Mouse (Mus musculus): Measurements from ENCODE around the gene Rbm39. TPM values are rescaled to one million over a fixed set of nuclear protein-coding genes. Genes with fewer than 3 reads are reported as not detected.
"Not testable (repeated sequence)": the region's sequence is repeated elsewhere in the genome, so short reads cannot be mapped to it uniquely, and the experiment has no call there.

Gene Rbm39
- polyA plus RNA-seq, 1 experiment = 144 TPM

DNA sequence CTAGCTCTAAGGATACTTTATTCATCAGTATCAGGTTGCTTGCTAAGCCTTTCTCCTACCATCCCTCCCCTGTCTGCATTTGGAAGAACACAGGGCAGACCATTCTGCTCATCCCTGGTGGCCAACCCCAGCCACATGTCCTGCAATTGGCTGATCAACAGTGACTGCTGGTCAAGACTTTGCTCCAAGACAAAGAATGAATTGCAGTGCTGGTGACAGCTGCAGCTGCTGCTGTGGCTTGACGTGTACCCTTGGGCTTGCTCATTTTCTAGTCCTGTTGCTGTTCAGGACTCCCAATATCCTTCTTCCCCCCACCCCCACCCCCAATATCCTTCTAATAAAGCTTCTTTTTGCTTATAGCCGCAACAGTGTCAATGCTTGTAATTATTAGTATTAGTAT lies 12.0 kb upstream of the Rbm39 start:
- no peak for TF ChIP-seq CTCF (IDR thresholded peaks at IDR 0.05; ENCODE audit: borderline replicate concordance, insufficient read depth, low read depth, low read length)
- TF ChIP-seq POLR2A (IDR thresholded peaks at IDR 0.05; ENCODE audit: borderline replicate concordance, insufficient read depth, low read length) = no peak
- H3K27me3 ChIP-seq (ENCODE audit: control insufficient read depth, insufficient read depth, low read length) = no peaks in the 10 kb centered on the region
- no peak for DNase-seq
- no peaks in the 10 kb centered on the region; the same call in 1 of the 2 replicates for H3K4me1 ChIP-seq (ENCODE audit: control insufficient read depth, insufficient read depth, low read length)
- H3K27ac ChIP-seq (ENCODE audit: insufficient read depth, low read length) = no peak overlapping the region
- WGBS = 75% methylated on average over 2 of the region's 2 CpGs
- H3K4me3 ChIP-seq (replicated peaks; ENCODE audit: insufficient read depth, low read depth, low read length) = no peak overlapping the region

GRCm38 (mm10) chr2:156191540-156191939 lies 11.5 kb upstream of the Rbm39 start:
- Histone ChIP-seq H3K27ac (ENCODE audit: insufficient read depth, low read length) (no peak overlapping the region), H3K27me3 (ENCODE audit: control insufficient read depth, insufficient read depth, low read length) (no peaks in the 10 kb centered on the region), H3K4me3 (replicated peaks; ENCODE audit: insufficient read depth, low read depth, low read length) (no peak overlapping the region), H3K4me1 (ENCODE audit: control insufficient read depth, insufficient read depth, low read length) (no peaks in the 10 kb centered on the region; the same call in 1 of the 2 replicates)
- WGBS = 97% methylated on average over 2 of the region's 2 CpGs
- TF ChIP-seq CTCF (IDR thresholded peaks at IDR 0.05; ENCODE audit: borderline replicate concordance, insufficient read depth, low read depth, low read length) (0 out of 2 replicates have a peak, but pooled peaks have one; percentile 1), POLR2A (IDR thresholded peaks at IDR 0.05; ENCODE audit: borderline replicate concordance, insufficient read depth, low read length) (no peak)
- DNase-seq = no peak

- WGBS = 80% methylated on average over 14 of the region's 14 CpGs
- H3K27ac ChIP-seq (ENCODE audit: insufficient read depth, low read length) = no peak overlapping the region
- no peaks in the 10 kb centered on the region for H3K4me1 ChIP-seq (ENCODE audit: control insufficient read depth, insufficient read depth, low read length)
- H3K27me3 ChIP-seq (ENCODE audit: control insufficient read depth, insufficient read depth, low read length) = no peaks in the 10 kb centered on the region
- TF ChIP-seq POLR2A (IDR thresholded peaks at IDR 0.05; ENCODE audit: borderline replicate concordance, insufficient read depth, low read length) = no peak
- TF ChIP-seq CTCF (IDR thresholded peaks at IDR 0.05; ENCODE audit: borderline replicate concordance, insufficient read depth, low read depth, low read length) = no peak
- no peak for DNase-seq
- no peak overlapping the region for H3K4me3 ChIP-seq (replicated peaks; ENCODE audit: insufficient read depth, low read depth, low read length)
These were observed 10.2 kb upstream of the Rbm39 start for GRCm38 (mm10) chr2:156190004-156190896.

DNA sequence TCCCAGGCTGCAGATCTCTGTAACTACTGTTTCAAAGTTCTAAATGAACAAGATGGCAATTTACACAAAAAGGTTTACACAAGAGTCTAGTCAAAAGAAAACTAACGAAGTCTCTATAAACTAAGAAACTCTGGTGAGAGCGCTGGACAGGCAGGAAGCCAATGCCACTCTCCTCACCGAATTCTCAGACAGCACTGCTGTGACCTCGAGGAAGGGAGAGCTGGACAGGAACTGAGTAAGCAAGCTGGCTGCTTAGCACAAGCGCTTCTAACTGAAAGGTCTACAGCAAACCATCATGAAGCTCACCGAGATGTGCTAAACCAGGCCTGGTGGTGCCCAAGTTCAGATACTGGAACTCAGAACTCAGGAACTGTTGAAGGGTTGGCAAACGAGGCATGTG lies 9.2 kb upstream of the Rbm39 start:
- H3K27me3 ChIP-seq (ENCODE audit: control insufficient read depth, insufficient read depth, low read length); H3K4me3 ChIP-seq (replicated peaks; ENCODE audit: insufficient read depth, low read depth, low read length); H3K4me1 ChIP-seq (ENCODE audit: control insufficient read depth, insufficient read depth, low read length); DNase-seq; H3K27ac ChIP-seq (ENCODE audit: insufficient read depth, low read length): not testable (repeated sequence)
- 82% methylated on average over 7 of the region's 7 CpGs for WGBS

GRCm38 (mm10) chr2:156181592-156181991 lies 1.6 kb upstream of the Rbm39 start:
- TF ChIP-seq POLR2A (IDR thresholded peaks at IDR 0.05; ENCODE audit: borderline replicate concordance, insufficient read depth, low read length) = no peak
- TF ChIP-seq CTCF (IDR thresholded peaks at IDR 0.05; ENCODE audit: borderline replicate concordance, insufficient read depth, low read depth, low read length) = no peak
- no peaks in the 10 kb centered on the region for H3K27me3 ChIP-seq (ENCODE audit: control insufficient read depth, insufficient read depth, low read length)
- DNase-seq = no peak
- peaks cover 10% of the 10 kb centered on the region; the same call in 1 of the 2 replicates for H3K4me1 ChIP-seq (ENCODE audit: control insufficient read depth, insufficient read depth, low read length)
- WGBS = 16% methylated on average over 2 of the region's 2 CpGs
- peak overlapping the region; percentile 68 for H3K27ac ChIP-seq (ENCODE audit: insufficient read depth, low read length)
- no peak overlapping the region for H3K4me3 ChIP-seq (replicated peaks; ENCODE audit: insufficient read depth, low read depth, low read length)

GRCm38 (mm10) chr2:156180824-156181590 lies 969 bp upstream of the Rbm39 start:
- peak in 1 of 2 experiments; percentile 43 for DNase-seq
- Histone ChIP-seq H3K27me3 (ENCODE audit: control insufficient read depth, insufficient read depth, low read length) (no peaks in the 10 kb centered on the region), H3K4me1 (ENCODE audit: control insufficient read depth, insufficient read depth, low read length) (peaks cover 10% of the 10 kb centered on the region; the same call in 1 of the 2 replicates), H3K27ac (ENCODE audit: insufficient read depth, low read length) (peak overlapping the region; percentile 91), H3K4me3 (replicated peaks; ENCODE audit: insufficient read depth, low read depth, low read length) (peak overlapping the region; percentile 73)
- TF ChIP-seq CTCF (IDR thresholded peaks at IDR 0.05; ENCODE audit: borderline replicate concordance, insufficient read depth, low read depth, low read length) = no peak
- no peak for TF ChIP-seq POLR2A (IDR thresholded peaks at IDR 0.05; ENCODE audit: borderline replicate concordance, insufficient read depth, low read length)
- whole genome bisulfite sequencing = under 1% methylated on average over 8 of the region's 8 CpGs

DNA sequence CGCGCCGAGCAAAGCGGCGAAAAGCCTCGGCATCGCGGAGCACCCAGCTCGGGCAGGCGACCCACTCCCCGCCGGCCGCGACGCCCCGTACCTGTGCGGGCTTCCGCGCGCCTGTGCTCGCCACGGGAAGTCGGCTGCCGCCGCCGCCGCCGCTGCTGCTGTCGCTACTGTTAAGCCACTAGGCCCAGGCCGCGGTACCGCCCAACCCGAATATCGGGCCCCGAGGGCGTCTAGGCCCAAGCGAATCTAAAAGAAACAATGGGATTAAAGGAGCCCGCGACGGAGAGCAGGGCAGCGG lies 293 bp downstream of the Rbm39 start:
- Histone ChIP-seq H3K4me1 (ENCODE audit: control insufficient read depth, insufficient read depth, low read length) (peaks cover 10% of the 10 kb centered on the region; the same call in 1 of the 2 replicates), H3K27ac (ENCODE audit: insufficient read depth, low read length) (peak overlapping the region; percentile 88), H3K27me3 (ENCODE audit: control insufficient read depth, insufficient read depth, low read length) (no peaks in the 10 kb centered on the region), H3K4me3 (replicated peaks; ENCODE audit: insufficient read depth, low read depth, low read length) (peak overlapping the region; percentile 99)
- no peak for DNase-seq
- whole genome bisulfite sequencing = under 1% methylated on average over 41 of the region's 41 CpGs
- TF ChIP-seq POLR2A (IDR thresholded peaks at IDR 0.05; ENCODE audit: borderline replicate concordance, insufficient read depth, low read length) (no peak), CTCF (IDR thresholded peaks at IDR 0.05; ENCODE audit: borderline replicate concordance, insufficient read depth, low read depth, low read length) (no peak)
